In genomic region chr17:23537554-23538255, GRCm38 (mm10) we compare ENCODE assay signal across 9 mouse cellular contexts. TPM values are rescaled to one million over a fixed set of nuclear protein-coding genes. Genes with fewer than 3 reads are reported as not detected.
A peak's percentile ranks its signal among the peaks of the same experiment; 100 is the strongest.
DNase-seq lines count a peak whose midpoint lies in the region; ATAC-seq lines count a peak whose summit lies in the region.
"Had no signal": no experiment of that assay in that cellular context is flagged by ENCODE, and none has a peak within 500 bp of the region (broad histone marks: within the 10 kb centered on the region; RNA-seq: fewer than 3 reads in every experiment).

No protein-coding gene starts in this region.

- H3K4me3 ChIP-seq in embryonic facial prominence, embryonic 11.5 days (ENCODE audit: low read depth, low read length), result peak overlapping the region; percentile 29
- peak overlapping the region; percentile 12 for H3K4me3 ChIP-seq in limb, embryonic 11.5 days (ENCODE audit: low read depth, low read length)
- peak overlapping the region; percentile 39 for H3K4me3 ChIP-seq in neural tube, embryonic 15.5 days (replicated peaks)

- ATAC-seq in embryonic facial prominence, embryonic 11.5 days (replicated peaks; ENCODE audit: insufficient number of reproducible peaks, low FRiP score, low TSS enrichment, low read depth), result no peak
- ATAC-seq in limb, embryonic 11.5 days (ENCODE audit: insufficient number of reproducible peaks, low FRiP score, low TSS enrichment, low read depth), result no peak
- ATAC-seq in neural tube, embryonic 15.5 days (ENCODE audit: low FRiP score), result no peak

- peak overlapping the region; percentile 50 for H3K4me2 ChIP-seq in embryonic facial prominence, embryonic 11.5 days (ENCODE audit: low read depth, low read length)
- peak overlapping the region; percentile 36; the same call in 1 of the 2 replicates for H3K4me2 ChIP-seq in limb, embryonic 11.5 days (ENCODE audit: low read depth, severe bottlenecking)
- peak overlapping the region; percentile 61 for H3K4me2 ChIP-seq in neural tube, embryonic 15.5 days

- H3K27ac ChIP-seq in embryonic facial prominence, embryonic 11.5 days (replicated peaks; ENCODE audit: low read depth, low read length), result no peak overlapping the region
- H3K27ac ChIP-seq in limb, embryonic 11.5 days (replicated peaks; ENCODE audit: low read depth, low read length), result no peak overlapping the region
- no peak overlapping the region for H3K27ac ChIP-seq in neural tube, embryonic 15.5 days (replicated peaks)

- no peaks in the 10 kb centered on the region for H3K4me1 ChIP-seq in embryonic facial prominence, embryonic 11.5 days (ENCODE audit: control insufficient read depth, insufficient read depth, low read length)
- H3K4me1 ChIP-seq in limb, embryonic 11.5 days (ENCODE audit: control insufficient read depth, insufficient read depth, low read length), result peaks cover 8% of the 10 kb centered on the region; the same call in 1 of the 2 replicates
- H3K4me1 ChIP-seq in neural tube, embryonic 15.5 days, result peaks cover 24% of the 10 kb centered on the region

- WGBS in embryonic facial prominence, embryonic 11.5 days, result 3% methylated on average over 27 of the region's 27 CpGs
- WGBS in limb, embryonic 11.5 days, result 4% methylated on average over 27 of the region's 27 CpGs
- WGBS in neural tube, embryonic 15.5 days, result 5% methylated on average over 27 of the region's 27 CpGs

- no peaks in the 10 kb centered on the region for H3K36me3 ChIP-seq in embryonic facial prominence, embryonic 11.5 days (replicated peaks; ENCODE audit: control insufficient read depth, insufficient read depth, low read depth, low read length)
- no peaks in the 10 kb centered on the region for H3K36me3 ChIP-seq in limb, embryonic 11.5 days (ENCODE audit: control insufficient read depth, insufficient read depth, low read length)
- no peaks in the 10 kb centered on the region for H3K36me3 ChIP-seq in neural tube, embryonic 15.5 days

- no peak overlapping the region for H3K9ac ChIP-seq in embryonic facial prominence, embryonic 11.5 days (replicated peaks; ENCODE audit: low read length)
- no peak overlapping the region for H3K9ac ChIP-seq in limb, embryonic 11.5 days (ENCODE audit: low read length)
- H3K9ac ChIP-seq in neural tube, embryonic 15.5 days (replicated peaks), result peak overlapping the region; percentile 28; the same call in 1 of the 2 replicates

- peaks cover 19% of the 10 kb centered on the region for H3K27me3 ChIP-seq in embryonic facial prominence, embryonic 11.5 days (ENCODE audit: control insufficient read depth, insufficient read depth, low read length)
- H3K27me3 ChIP-seq in limb, embryonic 11.5 days (ENCODE audit: control insufficient read depth, insufficient read depth, low read length), result peaks cover 16% of the 10 kb centered on the region
- peaks cover 61% of the 10 kb centered on the region for H3K27me3 ChIP-seq in neural tube, embryonic 15.5 days (replicated peaks)

- peak; percentile 4 to 10 for DNase-seq in layer of hippocampus, postnatal 10 days (ENCODE audit: low spot score in 2 of 2)
- no peak for DNase-seq in layer of hippocampus, adult 8-10 months (ENCODE audit: low spot score in 2 of 2)
- DNase-seq in embryonic facial prominence, embryonic 11.5 days (ENCODE audit: low spot score), result no peak
- peak; percentile 59 for DNase-seq in limb, embryonic 11.5 days (ENCODE audit: low spot score)
- DNase-seq in right cerebral cortex, postnatal 4 days, result no peak
- DNase-seq in adrenal gland, postnatal 25 days, result no peak
- DNase-seq in urinary bladder, postnatal 25 days (ENCODE audit: low spot score), result no peak
- DNase-seq: kidney, postnatal 25 days had no signal

- H3K9me3 ChIP-seq in embryonic facial prominence, embryonic 11.5 days (replicated peaks; ENCODE audit: control insufficient read depth, low read length), result no peaks in the 10 kb centered on the region
- no peaks in the 10 kb centered on the region for H3K9me3 ChIP-seq in limb, embryonic 11.5 days (ENCODE audit: control insufficient read depth, low read length)
- H3K9me3 ChIP-seq in neural tube, embryonic 15.5 days (replicated peaks), result no peaks in the 10 kb centered on the region

RNA-seq across cellular contexts. Expression of gene Zfp213, which starts 26.3 kb away (rescaled TPM):
- total RNA-seq in layer of hippocampus, postnatal 10 days (2021), result 1 to 10 TPM; 6.4 to 7.2 TPM
- total RNA-seq in layer of hippocampus, adult 8-10 months (2022), result 1 to 10 TPM; 6.2 to 8.4 (median 7.1) TPM
- 18.2 and 19.6 TPM in 2 replicates for polyA plus RNA-seq in embryonic facial prominence, embryonic 11.5 days (2014; fragmentation: Nextera tagmentation; extraction: Ambion mirVana)
- 24.4 and 25.6 TPM in 2 replicates for polyA plus RNA-seq in limb, embryonic 11.5 days (2014; fragmentation: Nextera tagmentation; extraction: Ambion mirVana)
- polyA plus RNA-seq in neural tube, embryonic 15.5 days (2015; fragmentation: Nextera tagmentation; extraction: Ambion mirVana), result 16.0 and 16.4 TPM in 2 replicates
- 12.0 and 12.8 TPM in 2 replicates for total RNA-seq in adrenal gland, postnatal 25 days (2021)

RNA-seq across cellular contexts. Expression of gene Vmn2r117, which starts 58.2 kb away (rescaled TPM):
- not detected for total RNA-seq in layer of hippocampus, postnatal 10 days (2021)
- total RNA-seq in layer of hippocampus, adult 8-10 months (2022), result not detected
- polyA plus RNA-seq in embryonic facial prominence, embryonic 11.5 days (2014; fragmentation: Nextera tagmentation; extraction: Ambion mirVana), result not detected in 2 replicates
- not detected in 2 replicates for polyA plus RNA-seq in limb, embryonic 11.5 days (2014; fragmentation: Nextera tagmentation; extraction: Ambion mirVana)
- not detected in 2 replicates for polyA plus RNA-seq in neural tube, embryonic 15.5 days (2015; fragmentation: Nextera tagmentation; extraction: Ambion mirVana)
- total RNA-seq in adrenal gland, postnatal 25 days (2021), result not detected in 2 replicates

Comparison
In these comparisons a context has a peak if more than half of its experiments do, and no peak if none do; other contexts are left out.
1. DNase-seq: peak in layer of hippocampus, postnatal 10 days (2 of 2) and limb, embryonic 11.5 days (single experiment); none in layer of hippocampus, adult 8-10 months (0 of 2), embryonic facial prominence, embryonic 11.5 days (single experiment), right cerebral cortex, postnatal 4 days (single experiment), adrenal gland, postnatal 25 days (single experiment) and urinary bladder, postnatal 25 days (single experiment).
2. Peak in every context shown above with its lines, with median percentiles within 50 percentile points of each other: H3K4me2 ChIP-seq and H3K4me3 ChIP-seq.